Mouse (Mus musculus): ENCODE measurements at regions not wholly inside any gene's neighbourhood (a gene's known extent, or its start where the extent isn't known, plus 50 kb on each side); places are given as distances from the start of the nearest gene placed in this dataset.
A peak's percentile ranks its signal among the peaks of the same experiment; 100 is the strongest.

GRCm38 (mm10) chr15:44907133-44907532, 4773.0 kb downstream of the 9330182O14Rik start:
- no peak overlapping the region for H3K4me2 ChIP-seq (replicated peaks)
- no peak overlapping the region for H3K9ac ChIP-seq (replicated peaks)
- no peak for ATAC-seq (replicated peaks)
- H3K27me3 ChIP-seq, result no peaks in the 10 kb centered on the region
- H3K4me1 ChIP-seq, result no peaks in the 10 kb centered on the region
- H3K27ac ChIP-seq (replicated peaks), result no peak overlapping the region
- H3K9me3 ChIP-seq, result no peaks in the 10 kb centered on the region
- no peak overlapping the region for H3K4me3 ChIP-seq
- no peaks in the 10 kb centered on the region for H3K36me3 ChIP-seq
- WGBS, result 83% methylated on average over 2 of the region's 2 CpGs

- ATAC-seq (replicated peaks), result peak; percentile 72; the same call in 1 of the 2 replicates
- WGBS, result 73% methylated on average over 7 of the region's 7 CpGs
- Histone ChIP-seq H3K27ac (replicated peaks) (peak overlapping the region; percentile 69), H3K4me2 (replicated peaks) (no peak overlapping the region), H3K4me1 (no peaks in the 10 kb centered on the region), H3K9ac (replicated peaks) (no peak overlapping the region), H3K36me3 (no peaks in the 10 kb centered on the region), H3K27me3 (no peaks in the 10 kb centered on the region), H3K4me3 (no peak overlapping the region), H3K9me3 (no peaks in the 10 kb centered on the region)
Observed at GRCm38 (mm10) chr15:44913434-44913833, 4779.3 kb downstream of the 9330182O14Rik start.

- H3K4me2 ChIP-seq (replicated peaks), result no peak overlapping the region
- no peak overlapping the region for H3K9ac ChIP-seq (replicated peaks)
- no peaks in the 10 kb centered on the region for H3K4me1 ChIP-seq
- H3K4me3 ChIP-seq, result no peak overlapping the region
- H3K27me3 ChIP-seq, result no peaks in the 10 kb centered on the region
- H3K27ac ChIP-seq (replicated peaks), result no peak overlapping the region
- H3K36me3 ChIP-seq, result no peaks in the 10 kb centered on the region
- 88% methylated on average over 2 of the region's 2 CpGs for WGBS
- ATAC-seq (replicated peaks), result no peak
- no peaks in the 10 kb centered on the region for H3K9me3 ChIP-seq
Observed at GRCm38 (mm10) chr15:44915005-44915404, 4780.8 kb downstream of the 9330182O14Rik start.

GRCm38 (mm10) chr15:44916479-44916878, 4782.3 kb downstream of the 9330182O14Rik start:
- Histone ChIP-seq H3K9me3 (no peaks in the 10 kb centered on the region), H3K4me1 (no peaks in the 10 kb centered on the region), H3K9ac (replicated peaks) (no peak overlapping the region), H3K27me3 (no peaks in the 10 kb centered on the region), H3K4me3 (no peak overlapping the region), H3K4me2 (replicated peaks) (no peak overlapping the region), H3K27ac (replicated peaks) (peak overlapping the region; percentile 68), H3K36me3 (no peaks in the 10 kb centered on the region)
- 78% methylated on average over 1 of the region's 1 CpGs for WGBS
- peak; percentile 66; the same call in 1 of the 2 replicates for ATAC-seq (replicated peaks)

- WGBS, result 92% methylated on average over 1 of the region's 1 CpGs
- no peak for ATAC-seq (replicated peaks)
- H3K4me3 ChIP-seq, result no peak overlapping the region
- no peaks in the 10 kb centered on the region for H3K9me3 ChIP-seq
- no peaks in the 10 kb centered on the region for H3K27me3 ChIP-seq
- no peak overlapping the region for H3K9ac ChIP-seq (replicated peaks)
- H3K36me3 ChIP-seq, result no peaks in the 10 kb centered on the region
- no peak overlapping the region for H3K27ac ChIP-seq (replicated peaks)
- no peak overlapping the region for H3K4me2 ChIP-seq (replicated peaks)
- no peaks in the 10 kb centered on the region for H3K4me1 ChIP-seq
Observed at GRCm38 (mm10) chr15:44924686-44925085, 4790.5 kb downstream of the 9330182O14Rik start.

- no peak overlapping the region for H3K27ac ChIP-seq (replicated peaks)
- ATAC-seq (replicated peaks), result no peak
- no peak overlapping the region for H3K9ac ChIP-seq (replicated peaks)
- H3K36me3 ChIP-seq, result no peaks in the 10 kb centered on the region
- H3K4me1 ChIP-seq, result no peaks in the 10 kb centered on the region
- no peaks in the 10 kb centered on the region for H3K9me3 ChIP-seq
- WGBS, result 86% methylated on average over 3 of the region's 3 CpGs
- H3K4me3 ChIP-seq, result no peak overlapping the region
- H3K4me2 ChIP-seq (replicated peaks), result no peak overlapping the region
- H3K27me3 ChIP-seq, result no peaks in the 10 kb centered on the region
Observed at GRCm38 (mm10) chr15:44927058-44927457, 4792.9 kb downstream of the 9330182O14Rik start.

GRCm38 (mm10) chr15:44948626-44949025, 4814.5 kb downstream of the 9330182O14Rik start:
- Histone ChIP-seq H3K9ac (replicated peaks) (no peak overlapping the region), H3K4me1 (no peaks in the 10 kb centered on the region), H3K4me2 (replicated peaks) (no peak overlapping the region), H3K27ac (replicated peaks) (no peak overlapping the region), H3K4me3 (no peak overlapping the region), H3K36me3 (no peaks in the 10 kb centered on the region), H3K27me3 (no peaks in the 10 kb centered on the region), H3K9me3 (no peaks in the 10 kb centered on the region)
- 93% methylated on average over 4 of the region's 4 CpGs for WGBS
- ATAC-seq (replicated peaks), result no peak

- no peak overlapping the region for H3K9ac ChIP-seq (replicated peaks)
- no peaks in the 10 kb centered on the region for H3K4me1 ChIP-seq
- H3K27me3 ChIP-seq, result no peaks in the 10 kb centered on the region
- H3K36me3 ChIP-seq, result no peaks in the 10 kb centered on the region
- no peak for ATAC-seq (replicated peaks)
- no peak overlapping the region for H3K27ac ChIP-seq (replicated peaks)
- no peak overlapping the region for H3K4me3 ChIP-seq
- H3K9me3 ChIP-seq, result no peaks in the 10 kb centered on the region
- WGBS, result 88% methylated on average over 7 of the region's 7 CpGs
- H3K4me2 ChIP-seq (replicated peaks), result no peak overlapping the region
Observed at GRCm38 (mm10) chr15:44950952-44951642, 4816.9 kb downstream of the 9330182O14Rik start.
